Mouse (Mus musculus): ENCODE data around the gene Epha2. TPM values are rescaled to one million over a fixed set of nuclear protein-coding genes. Genes with fewer than 3 reads are reported as not detected.

Gene Epha2
- polyA plus RNA-seq, 1 experiment = 1.2 TPM

DNA sequence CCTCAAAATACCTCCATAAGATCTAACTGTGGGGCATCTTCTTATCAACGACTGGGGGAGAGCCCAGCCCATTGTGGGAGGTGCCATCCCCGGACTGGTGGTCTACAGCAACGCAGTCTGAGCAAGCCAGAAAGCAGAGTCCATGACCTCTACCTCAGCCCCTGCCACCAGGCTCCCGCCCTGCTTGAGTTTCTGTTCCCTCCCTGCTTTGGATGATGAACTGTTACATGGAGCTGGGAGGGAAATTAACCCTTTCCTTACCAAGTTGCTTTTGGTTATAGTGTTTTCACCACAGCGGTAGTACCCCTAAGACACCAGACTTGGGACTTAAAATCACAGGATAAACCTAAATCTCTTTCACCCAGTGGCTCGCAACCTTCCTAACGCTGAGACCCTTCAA lies 50.9 kb downstream of the Epha2 start:
- no peak overlapping the region for H3K27ac ChIP-seq (ENCODE audit: insufficient read depth, low read length)
- H3K4me1 ChIP-seq (ENCODE audit: control insufficient read depth, insufficient read depth, low read length) = no peaks in the 10 kb centered on the region
- no peak for TF ChIP-seq CTCF (IDR thresholded peaks at IDR 0.05; ENCODE audit: extremely low read depth, insufficient read depth, low read length)
- no peak for TF ChIP-seq POLR2A (IDR thresholded peaks at IDR 0.05; ENCODE audit: extremely low read depth, insufficient read depth, low read length)
- H3K4me3 ChIP-seq (ENCODE audit: insufficient read depth, low read length) = no peak overlapping the region

GRCm38 (mm10) chr4:141352986-141353385 lies 51.9 kb downstream of the Epha2 start:
- no peak overlapping the region for H3K4me3 ChIP-seq (ENCODE audit: insufficient read depth, low read length)
- H3K4me1 ChIP-seq (ENCODE audit: control insufficient read depth, insufficient read depth, low read length) = no peaks in the 10 kb centered on the region
- H3K27ac ChIP-seq (ENCODE audit: insufficient read depth, low read length) = no peak overlapping the region
- TF ChIP-seq CTCF (IDR thresholded peaks at IDR 0.05; ENCODE audit: extremely low read depth, insufficient read depth, low read length) = no peak
- no peak for TF ChIP-seq POLR2A (IDR thresholded peaks at IDR 0.05; ENCODE audit: extremely low read depth, insufficient read depth, low read length)

DNA sequence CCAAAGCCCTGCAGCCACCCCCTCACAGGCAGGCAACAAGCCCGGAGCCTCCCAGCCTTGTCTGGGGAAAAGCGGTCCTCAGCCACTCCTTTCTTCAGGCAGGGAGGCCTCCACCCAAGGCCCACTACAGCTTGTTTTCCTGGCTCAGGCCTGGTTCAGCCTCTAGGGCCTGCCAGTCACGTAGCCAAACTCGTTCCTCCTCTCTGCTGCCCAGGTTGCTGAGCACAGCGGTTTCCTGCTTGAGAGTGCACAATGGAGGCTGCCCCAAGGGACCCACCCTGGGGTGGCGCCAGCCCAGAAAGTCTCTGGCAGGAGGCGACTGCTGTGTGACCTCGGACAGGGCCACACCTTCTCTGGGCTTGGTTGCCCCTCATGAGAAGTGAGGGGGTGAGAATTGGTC lies 52.8 kb downstream of the Epha2 start:
- no peak overlapping the region for H3K27ac ChIP-seq (ENCODE audit: insufficient read depth, low read length)
- H3K4me1 ChIP-seq (ENCODE audit: control insufficient read depth, insufficient read depth, low read length) = no peaks in the 10 kb centered on the region
- no peak overlapping the region for H3K4me3 ChIP-seq (ENCODE audit: insufficient read depth, low read length)
- TF ChIP-seq CTCF (IDR thresholded peaks at IDR 0.05; ENCODE audit: extremely low read depth, insufficient read depth, low read length) = no peak
- TF ChIP-seq POLR2A (IDR thresholded peaks at IDR 0.05; ENCODE audit: extremely low read depth, insufficient read depth, low read length) = no peak

DNA sequence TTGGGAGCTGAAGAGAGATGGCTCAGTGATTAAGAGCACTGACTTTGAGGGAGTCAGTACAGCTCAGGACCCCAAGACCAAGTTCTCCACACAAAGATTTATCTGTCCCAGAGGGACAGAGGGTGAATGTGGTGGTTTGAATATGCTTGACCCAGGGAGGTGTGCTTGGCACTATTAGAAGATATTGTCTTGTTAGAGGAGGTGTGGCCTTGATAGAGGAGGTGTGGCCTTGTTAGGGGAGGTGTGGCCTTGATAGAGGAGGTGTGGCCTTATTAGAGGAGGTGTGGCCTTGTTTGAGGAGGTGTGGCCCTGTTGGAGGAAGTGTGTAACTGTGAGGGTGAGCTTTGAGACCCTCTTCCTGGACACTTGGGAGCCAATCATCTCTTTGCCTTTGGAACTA lies 56.8 kb downstream of the Epha2 start:
- Histone ChIP-seq H3K27ac (ENCODE audit: insufficient read depth, low read length) (no peak overlapping the region), H3K4me3 (ENCODE audit: insufficient read depth, low read length) (no peak overlapping the region), H3K4me1 (ENCODE audit: control insufficient read depth, insufficient read depth, low read length) (no peaks in the 10 kb centered on the region)
- TF ChIP-seq CTCF (IDR thresholded peaks at IDR 0.05; ENCODE audit: extremely low read depth, insufficient read depth, low read length) (no peak), POLR2A (IDR thresholded peaks at IDR 0.05; ENCODE audit: extremely low read depth, insufficient read depth, low read length) (no peak)

- TF ChIP-seq POLR2A (IDR thresholded peaks at IDR 0.05; ENCODE audit: extremely low read depth, insufficient read depth, low read length) = no peak
- TF ChIP-seq CTCF (IDR thresholded peaks at IDR 0.05; ENCODE audit: extremely low read depth, insufficient read depth, low read length) = no peak
- Histone ChIP-seq H3K4me1 (ENCODE audit: control insufficient read depth, insufficient read depth, low read length) (no peaks in the 10 kb centered on the region), H3K4me3 (ENCODE audit: insufficient read depth, low read length) (no peak overlapping the region), H3K27ac (ENCODE audit: insufficient read depth, low read length) (no peak overlapping the region)
Observed at GRCm38 (mm10) chr4:141359222-141359621, 58.2 kb downstream of the Epha2 start.

- no peak overlapping the region for H3K4me3 ChIP-seq (ENCODE audit: insufficient read depth, low read length)
Observed at GRCm38 (mm10) chr4:141360846-141361245, 59.8 kb downstream of the Epha2 start.

GRCm38 (mm10) chr4:141362937-141363548 lies 62.0 kb downstream of the Epha2 start:
- H3K27ac ChIP-seq (ENCODE audit: insufficient read depth, low read length) = no peak overlapping the region

More at GRCm38 (mm10) chr4:141360846-141361245, 59.8 kb downstream of the Epha2 start:
- TF ChIP-seq POLR2A (IDR thresholded peaks at IDR 0.05; ENCODE audit: extremely low read depth, insufficient read depth, low read length) = no peak
- TF ChIP-seq CTCF (IDR thresholded peaks at IDR 0.05; ENCODE audit: extremely low read depth, insufficient read depth, low read length) = peak; percentile 38; the same call in 1 of the 2 replicates
- H3K27ac ChIP-seq (ENCODE audit: insufficient read depth, low read length) = no peak overlapping the region
- no peaks in the 10 kb centered on the region for H3K4me1 ChIP-seq (ENCODE audit: control insufficient read depth, insufficient read depth, low read length)

GRCm38 (mm10) chr4:141365126-141365525 lies 64.1 kb downstream of the Epha2 start:
- no peak for TF ChIP-seq POLR2A (IDR thresholded peaks at IDR 0.05; ENCODE audit: extremely low read depth, insufficient read depth, low read length)
- no peak for TF ChIP-seq CTCF (IDR thresholded peaks at IDR 0.05; ENCODE audit: extremely low read depth, insufficient read depth, low read length)
- H3K27ac ChIP-seq (ENCODE audit: insufficient read depth, low read length) = no peak overlapping the region
- no peaks in the 10 kb centered on the region for H3K4me1 ChIP-seq (ENCODE audit: control insufficient read depth, insufficient read depth, low read length)
- no peak overlapping the region for H3K4me3 ChIP-seq (ENCODE audit: insufficient read depth, low read length)

More at GRCm38 (mm10) chr4:141362937-141363548, 62.0 kb downstream of the Epha2 start:
- peak; percentile 90 for TF ChIP-seq CTCF (IDR thresholded peaks at IDR 0.05; ENCODE audit: extremely low read depth, insufficient read depth, low read length)
- no peak for TF ChIP-seq POLR2A (IDR thresholded peaks at IDR 0.05; ENCODE audit: extremely low read depth, insufficient read depth, low read length)
- H3K4me1 ChIP-seq (ENCODE audit: control insufficient read depth, insufficient read depth, low read length) = no peaks in the 10 kb centered on the region
- no peak overlapping the region for H3K4me3 ChIP-seq (ENCODE audit: insufficient read depth, low read length)

- no peaks in the 10 kb centered on the region for H3K4me1 ChIP-seq (ENCODE audit: control insufficient read depth, insufficient read depth, low read length)
- no peak overlapping the region for H3K4me3 ChIP-seq (ENCODE audit: insufficient read depth, low read length)
- no peak overlapping the region for H3K27ac ChIP-seq (ENCODE audit: insufficient read depth, low read length)
- TF ChIP-seq CTCF (IDR thresholded peaks at IDR 0.05; ENCODE audit: extremely low read depth, insufficient read depth, low read length) (no peak), POLR2A (IDR thresholded peaks at IDR 0.05; ENCODE audit: extremely low read depth, insufficient read depth, low read length) (no peak)
Observed at GRCm38 (mm10) chr4:141365876-141366275, 64.8 kb downstream of the Epha2 start.

- no peak within 1 kb of the TSS for H3K27ac ChIP-seq (ENCODE audit: insufficient read depth, low read length)
- no peaks in the 10 kb centered on the region for H3K4me1 ChIP-seq (ENCODE audit: control insufficient read depth, insufficient read depth, low read length)
- no peak for TF ChIP-seq POLR2A (IDR thresholded peaks at IDR 0.05; ENCODE audit: extremely low read depth, insufficient read depth, low read length)
- peak within 1 kb of the TSS; percentile 31 for H3K4me3 ChIP-seq (ENCODE audit: insufficient read depth, low read length)
Observed at GRCm38 (mm10) chr4:141367997-141368791, 67.2 kb downstream of the Epha2 start, which contains the start of gene Fam131c. Gene Fam131c, plus strand, starts transcription at chr4:141368220.

All from cortical plate, adult 2 months (tissue).